Mouse (Mus musculus) heart, embryonic 14.5 days (tissue): ENCODE data around the gene Trpm4. TPM values are rescaled to one million over a fixed set of nuclear protein-coding genes. Genes with fewer than 3 reads are reported as not detected.

ENCODE experiments used
- ATAC-seq: fragments of 200-750 bp; cut with Nextera tagmentation; 2 replicates; pipeline ENCODE4 v1.8.0; 2017; ENCODE audit warnings: low read depth, moderate TSS enrichment; ENCODE audit not compliant: insufficient number of reproducible peaks, insufficient read depth, low FRiP score
- H3K27ac ChIP-seq, 2 experiments: fragments of 200-500 bp in 1 of 2; fragments of 300-500 bp in 1 of 2; sonication (generic) in 1 of 2; replicated peaks in 1 of 2; 2 replicates each; pipeline ENCODE4 v1.5.1; 2012 to 2014; ENCODE audit warnings: low read depth in 2 of 2, low read length in 2 of 2, control low read depth in 1 of 2, mild to moderate bottlenecking in 1 of 2, mixed read lengths in 1 of 2; ENCODE audit not compliant: control insufficient read depth in 1 of 2, insufficient read depth in 1 of 2
- H3K27me3 ChIP-seq: fragments of 300-500 bp; sonication (generic); 2 replicates; pipeline ENCODE4 v1.6.1; 2014; ENCODE audit warnings: mild to moderate bottlenecking, low read length, control low read depth; ENCODE audit not compliant: control insufficient read depth, insufficient read depth
- H3K36me3 ChIP-seq: fragments of 300-500 bp; sonication (generic); 2 replicates; pipeline ENCODE4 v1.6.1; 2014; ENCODE audit warnings: mild to moderate bottlenecking, control low read depth, low read length, mixed read lengths; ENCODE audit not compliant: control insufficient read depth, insufficient read depth
- H3K4me1 ChIP-seq, 2 experiments: fragments of 200-500 bp in 1 of 2; fragments of 300-500 bp in 1 of 2; sonication (generic) in 1 of 2; 2 replicates each; pipeline ENCODE4 v1.6.1; 2012 to 2014; ENCODE audit warnings: low read length in 2 of 2, control low read depth in 1 of 2, mixed read lengths in 1 of 2; ENCODE audit not compliant: control insufficient read depth in 2 of 2, insufficient read depth in 2 of 2
- H3K4me2 ChIP-seq: fragments of 300-500 bp; sonication (generic); 2 replicates; pipeline ENCODE4 v1.6.1; 2014; ENCODE audit warnings: mild to moderate bottlenecking, low read length
- H3K4me3 ChIP-seq, 2 experiments: fragments of 200-500 bp in 1 of 2; fragments of 300-500 bp in 1 of 2; sonication (generic) in 1 of 2; 2 replicates each; pipeline ENCODE4 v1.5.1; 2012 to 2014; ENCODE audit warnings: low read length in 2 of 2, mild to moderate bottlenecking in 2 of 2, control low read depth in 1 of 2, low read depth in 1 of 2, moderate library complexity in 1 of 2; ENCODE audit not compliant: control insufficient read depth in 1 of 2, insufficient read depth in 1 of 2
- H3K9ac ChIP-seq: fragments of 300-500 bp; sonication (generic); 2 replicates; pipeline ENCODE4 v1.6.1; 2014; ENCODE audit warnings: mild to moderate bottlenecking, low read length
- H3K9me3 ChIP-seq: fragments of 300-500 bp; sonication (generic); 2 replicates; pipeline ENCODE4 v1.6.1; 2016; ENCODE audit warnings: low read length, control low read depth; ENCODE audit not compliant: control insufficient read depth
- WGBS: fragments of 180-500 bp; shearing (Covaris S2); extraction: QIAGEN DNeasy Blood & Tissue Kit; methylation state at CpG from one replicate; pipeline ENCODE4 v1.1.7; 2014; 5-methylcytosine and 5-hydroxymethylcytosine counted together
- polyA plus RNA-seq: library from polyadenylated mRNA; unstranded; fragments of >200 nt; fragmentation: Nextera tagmentation; extraction: Ambion mirVana; gene quantifications from 2 replicates; pipeline ENCODE4 v1.2.1, GENCODE M21; 2014

Gene Trpm4
- polyA plus RNA-seq: 11.1 and 12.4 TPM in 2 replicates

- no peaks in the 10 kb centered on the region for H3K36me3 ChIP-seq
- no peaks in the 10 kb centered on the region for H3K9me3 ChIP-seq
- H3K4me3 ChIP-seq: peak within 1 kb of the TSS; percentile 73 to 75
- H3K4me1 ChIP-seq: peaks cover 40 to 61% of the 10 kb centered on the region in 2 experiments
- H3K9ac ChIP-seq: peak within 1 kb of the TSS; percentile 89
- peak; percentile 56 for ATAC-seq
- H3K27me3 ChIP-seq: no peaks in the 10 kb centered on the region; the same call in 1 of the 2 replicates
- H3K4me2 ChIP-seq: peak within 1 kb of the TSS; percentile 89
- H3K27ac ChIP-seq: peak within 1 kb of the TSS; percentile 93 to 94
- WGBS: under 1% methylated on average over 38 of the region's 38 CpGs
Measured at GRCm38 (mm10) chr7:45333431-45333982, at the start of gene Trpm4. Gene Trpm4, minus strand, starts transcription at chr7:45333780.

GRCm38 (mm10) chr7:45376057-45376456 lies 42.5 kb upstream of the Trpm4 start:
- Histone ChIP-seq H3K9ac (no peak overlapping the region), H3K27ac (no peak overlapping the region), H3K9me3 (no peaks in the 10 kb centered on the region), H3K4me2 (no peak overlapping the region), H3K27me3 (no peaks in the 10 kb centered on the region), H3K36me3 (peaks cover 89% of the 10 kb centered on the region), H3K4me1 (peaks cover 0 to 6% of the 10 kb centered on the region in 2 experiments; a peak in 1 of 4 replicates), H3K4me3 (no peak overlapping the region)
- 94% methylated on average over 1 of the region's 1 CpGs for WGBS
- no peak for ATAC-seq

GRCm38 (mm10) chr7:45374620-45375019 lies 41.0 kb upstream of the Trpm4 start:
- Histone ChIP-seq H3K27me3 (peaks cover 3% of the 10 kb centered on the region), H3K9ac (no peak overlapping the region), H3K27ac (no peak overlapping the region), H3K4me2 (no peak overlapping the region), H3K9me3 (no peaks in the 10 kb centered on the region), H3K4me3 (no peak overlapping the region), H3K4me1 (peaks cover 3 to 20% of the 10 kb centered on the region in 2 experiments; a peak in 3 of 4 replicates), H3K36me3 (peaks cover 74% of the 10 kb centered on the region)
- WGBS: 92% methylated on average over 8 of the region's 8 CpGs
- no peak for ATAC-seq

GRCm38 (mm10) chr7:45372371-45372770 lies 38.8 kb upstream of the Trpm4 start:
- Histone ChIP-seq H3K4me3 (no peak overlapping the region), H3K27ac (no peak overlapping the region), H3K9ac (no peak overlapping the region), H3K4me1 (peaks cover 10 to 25% of the 10 kb centered on the region in 2 experiments), H3K4me2 (no peak overlapping the region), H3K9me3 (no peaks in the 10 kb centered on the region), H3K36me3 (peaks cover 52% of the 10 kb centered on the region), H3K27me3 (peaks cover 20% of the 10 kb centered on the region)
- ATAC-seq: no peak
- WGBS: 59% methylated on average over 5 of the region's 5 CpGs

GRCm38 (mm10) chr7:45370475-45371311 lies 37.1 kb upstream of the Trpm4 start, which contains the start of gene Lin7b:
Gene Lin7b, minus strand, starts transcription at chr7:45370583.
- 7% methylated on average over 28 of the region's 28 CpGs for WGBS
- peak within 1 kb of the TSS; percentile 70 for H3K9ac ChIP-seq
- H3K4me3 ChIP-seq: peak within 1 kb of the TSS; percentile 53 to 57
- H3K9me3 ChIP-seq: no peaks in the 10 kb centered on the region
- H3K27ac ChIP-seq: no peak within 1 kb of the TSS
- ATAC-seq: peak; percentile 14; the same call in 1 of the 2 replicates
- peaks cover 10 to 34% of the 10 kb centered on the region in 2 experiments for H3K4me1 ChIP-seq
- peaks cover 35% of the 10 kb centered on the region for H3K36me3 ChIP-seq
- peak within 1 kb of the TSS; percentile 94 for H3K4me2 ChIP-seq
- H3K27me3 ChIP-seq: peaks cover 27% of the 10 kb centered on the region

DNA sequence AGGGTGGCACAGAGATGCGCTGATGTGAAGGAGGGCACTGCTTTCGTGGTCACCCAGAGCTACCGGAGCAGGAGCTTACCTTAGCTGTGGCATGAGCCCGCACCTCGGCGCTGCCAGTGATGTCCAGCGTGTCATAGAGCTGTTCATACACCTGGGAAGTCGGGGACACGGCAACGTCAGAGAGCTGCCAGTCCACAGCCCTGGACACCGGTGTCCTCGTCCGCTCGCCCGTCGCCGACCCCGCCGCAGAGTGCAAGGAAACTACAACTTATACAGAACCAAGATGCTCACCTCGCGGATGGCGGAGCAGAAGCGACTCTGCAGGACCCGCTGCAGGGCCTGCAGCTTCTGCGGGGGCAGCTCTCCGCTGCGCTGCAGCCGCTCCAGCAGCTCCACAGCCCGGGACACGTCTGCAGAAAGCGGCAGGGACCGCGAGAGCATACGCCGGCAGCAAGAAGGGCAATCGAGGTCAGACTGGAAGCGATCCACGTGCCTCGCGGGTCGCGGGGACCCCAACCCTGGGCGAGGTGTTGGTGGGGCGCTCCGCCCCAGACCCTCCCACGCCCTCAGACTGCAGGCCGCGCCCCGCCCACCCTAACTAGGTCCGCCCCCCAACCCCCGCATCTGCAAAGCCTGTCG lies 36.4 kb upstream of the Trpm4 start:
- peak overlapping the region; percentile 70 for H3K9ac ChIP-seq
- no peak; the same call in 1 of the 2 replicates for ATAC-seq
- no peak overlapping the region for H3K27ac ChIP-seq
- no peaks in the 10 kb centered on the region for H3K9me3 ChIP-seq
- H3K27me3 ChIP-seq: peaks cover 34% of the 10 kb centered on the region
- peak overlapping the region; percentile 94 for H3K4me2 ChIP-seq
- peaks cover 27% of the 10 kb centered on the region for H3K36me3 ChIP-seq
- WGBS: 7% methylated on average over 51 of the region's 52 CpGs
- peaks cover 10 to 34% of the 10 kb centered on the region in 2 experiments for H3K4me1 ChIP-seq
- peak overlapping the region; percentile 53 to 57 for H3K4me3 ChIP-seq

- Histone ChIP-seq H3K27ac (no peak overlapping the region), H3K4me1 (peaks cover 10 to 34% of the 10 kb centered on the region in 2 experiments), H3K9ac (no peak overlapping the region), H3K9me3 (no peaks in the 10 kb centered on the region), H3K4me3 (no peak overlapping the region), H3K4me2 (peak overlapping the region; percentile 94; the same call in 1 of the 2 replicates), H3K36me3 (peaks cover 21% of the 10 kb centered on the region), H3K27me3 (peaks cover 42% of the 10 kb centered on the region)
- WGBS: 73% methylated on average over 16 of the region's 16 CpGs
- ATAC-seq: no peak
Measured at GRCm38 (mm10) chr7:45369022-45369745, 35.6 kb upstream of the Trpm4 start.
